Mouse (Mus musculus): ENCODE results near the gene Orai2. TPM values are rescaled to one million over a fixed set of nuclear protein-coding genes. Genes with fewer than 3 reads are reported as not detected.
"Not testable (repeated sequence)": the region's sequence is repeated elsewhere in the genome, so short reads cannot be mapped to it uniquely, and the experiment has no call there.

Orai2 gene
- polyA plus RNA-seq, 1 experiment, result 37.8 TPM

GRCm38 (mm10) chr5:136163807-136164474 lies 6.6 kb downstream of the Orai2 start:
- no peak for TF ChIP-seq FOSL1 (IDR thresholded peaks at IDR 0.05; ENCODE audit: insufficient read depth, low read length, poor library complexity, severe bottlenecking)
- TF ChIP-seq MYOG (IDR thresholded peaks at IDR 0.05; ENCODE audit: control insufficient read depth, extremely low read depth, insufficient read length), result no peak
- H3K79me3 ChIP-seq (ENCODE audit: low read depth), result peaks cover 14% of the 10 kb centered on the region
- H3K36me3 ChIP-seq (ENCODE audit: control insufficient read depth, insufficient read depth), result peaks cover 63% of the 10 kb centered on the region
- H3K27me3 ChIP-seq (ENCODE audit: control insufficient read depth, insufficient read depth, insufficient read length), result no peaks in the 10 kb centered on the region
- no peak overlapping the region for H3K4me3 ChIP-seq (ENCODE audit: insufficient read depth, poor library complexity, severe bottlenecking)
- H3K79me2 ChIP-seq (ENCODE audit: control insufficient read depth, insufficient read depth), result peaks cover 33% of the 10 kb centered on the region
- H3ac ChIP-seq (ENCODE audit: control insufficient read depth, insufficient read length, low read depth), result no peak overlapping the region

GRCm38 (mm10) chr5:136160084-136160483 lies 10.4 kb downstream of the Orai2 start:
- H3K79me2 ChIP-seq (ENCODE audit: control insufficient read depth, insufficient read depth); H3K27me3 ChIP-seq (ENCODE audit: control insufficient read depth, insufficient read depth, insufficient read length); H3ac ChIP-seq (ENCODE audit: control insufficient read depth, insufficient read length, low read depth); H3K79me3 ChIP-seq (ENCODE audit: low read depth); H3K4me3 ChIP-seq (ENCODE audit: insufficient read depth, poor library complexity, severe bottlenecking): not testable (repeated sequence)
- peaks cover 34% of the 10 kb centered on the region for H3K36me3 ChIP-seq (ENCODE audit: control insufficient read depth, insufficient read depth)

GRCm38 (mm10) chr5:136155399-136155798 lies 15.1 kb downstream of the Orai2 start:
- H3ac ChIP-seq (ENCODE audit: control insufficient read depth, insufficient read length, low read depth), result no peak overlapping the region
- no peaks in the 10 kb centered on the region for H3K79me3 ChIP-seq (ENCODE audit: low read depth)
- H3K27me3 ChIP-seq (ENCODE audit: control insufficient read depth, insufficient read depth, insufficient read length), result no peaks in the 10 kb centered on the region
- no peaks in the 10 kb centered on the region for H3K79me2 ChIP-seq (ENCODE audit: control insufficient read depth, insufficient read depth)
- TF ChIP-seq MYOG (IDR thresholded peaks at IDR 0.05; ENCODE audit: control insufficient read depth, extremely low read depth, insufficient read length), result no peak
- no peak for TF ChIP-seq MAX (IDR thresholded peaks at IDR 0.05)
- TF ChIP-seq CEBPB (IDR thresholded peaks at IDR 0.05; ENCODE audit: low read depth), result no peak
- H3K36me3 ChIP-seq (ENCODE audit: control insufficient read depth, insufficient read depth), result peaks cover 15% of the 10 kb centered on the region
- H3K4me3 ChIP-seq (ENCODE audit: insufficient read depth, poor library complexity, severe bottlenecking), result no peak overlapping the region

GRCm38 (mm10) chr5:136152365-136152764 lies 18.1 kb downstream of the Orai2 start:
- Histone ChIP-seq H3K79me3 (ENCODE audit: low read depth) (no peaks in the 10 kb centered on the region), H3K27me3 (ENCODE audit: control insufficient read depth, insufficient read depth, insufficient read length) (no peaks in the 10 kb centered on the region), H3K4me3 (ENCODE audit: insufficient read depth, poor library complexity, severe bottlenecking) (no peak overlapping the region), H3K79me2 (ENCODE audit: control insufficient read depth, insufficient read depth) (no peaks in the 10 kb centered on the region), H3ac (ENCODE audit: control insufficient read depth, insufficient read length, low read depth) (no peak overlapping the region), H3K36me3 (ENCODE audit: control insufficient read depth, insufficient read depth) (peaks cover 12% of the 10 kb centered on the region)
- TF ChIP-seq CTCF (IDR thresholded peaks at IDR 0.05; ENCODE audit: control insufficient read depth, insufficient read depth, insufficient read length), result no peak
- no peak for TF ChIP-seq CEBPB (IDR thresholded peaks at IDR 0.05; ENCODE audit: low read depth)
- no peak for TF ChIP-seq USF1 (IDR thresholded peaks at IDR 0.05; ENCODE audit: low read depth)
- TF ChIP-seq MYOG (IDR thresholded peaks at IDR 0.05; ENCODE audit: control insufficient read depth, extremely low read depth, insufficient read length), result no peak
- no peak for TF ChIP-seq FOSL1 (IDR thresholded peaks at IDR 0.05; ENCODE audit: insufficient read depth, low read length, poor library complexity, severe bottlenecking)
- TF ChIP-seq MYOD1 (IDR thresholded peaks at IDR 0.05; ENCODE audit: control insufficient read depth, insufficient read length, low read depth), result no peak
- no peak for TF ChIP-seq MAX (IDR thresholded peaks at IDR 0.05)

GRCm38 (mm10) chr5:136149134-136149576 lies 21.4 kb downstream of the Orai2 start:
- not testable (repeated sequence) for H3K27me3 ChIP-seq (ENCODE audit: control insufficient read depth, insufficient read depth, insufficient read length); H3K79me3 ChIP-seq (ENCODE audit: low read depth); H3ac ChIP-seq (ENCODE audit: control insufficient read depth, insufficient read length, low read depth); H3K36me3 ChIP-seq (ENCODE audit: control insufficient read depth, insufficient read depth); H3K79me2 ChIP-seq (ENCODE audit: control insufficient read depth, insufficient read depth); H3K4me3 ChIP-seq (ENCODE audit: insufficient read depth, poor library complexity, severe bottlenecking)
- TF ChIP-seq MYOD1 (IDR thresholded peaks at IDR 0.05; ENCODE audit: control insufficient read depth, insufficient read length, low read depth), result peak; percentile 73

GRCm38 (mm10) chr5:136147704-136148103 lies 22.8 kb downstream of the Orai2 start:
- H3K36me3 ChIP-seq (ENCODE audit: control insufficient read depth, insufficient read depth), result no peaks in the 10 kb centered on the region
- H3ac ChIP-seq (ENCODE audit: control insufficient read depth, insufficient read length, low read depth), result no peak overlapping the region
- no peak overlapping the region for H3K4me3 ChIP-seq (ENCODE audit: insufficient read depth, poor library complexity, severe bottlenecking)
- H3K79me3 ChIP-seq (ENCODE audit: low read depth), result no peaks in the 10 kb centered on the region
- H3K27me3 ChIP-seq (ENCODE audit: control insufficient read depth, insufficient read depth, insufficient read length), result no peaks in the 10 kb centered on the region
- H3K79me2 ChIP-seq (ENCODE audit: control insufficient read depth, insufficient read depth), result no peaks in the 10 kb centered on the region
- TF ChIP-seq CEBPB (IDR thresholded peaks at IDR 0.05; ENCODE audit: low read depth) (no peak), MAX (IDR thresholded peaks at IDR 0.05) (no peak), FOSL1 (IDR thresholded peaks at IDR 0.05; ENCODE audit: insufficient read depth, low read length, poor library complexity, severe bottlenecking) (no peak), MYOG (IDR thresholded peaks at IDR 0.05; ENCODE audit: control insufficient read depth, extremely low read depth, insufficient read length) (no peak), MYOD1 (IDR thresholded peaks at IDR 0.05; ENCODE audit: control insufficient read depth, insufficient read length, low read depth) (no peak), CTCF (IDR thresholded peaks at IDR 0.05; ENCODE audit: control insufficient read depth, insufficient read depth, insufficient read length) (no peak), USF1 (IDR thresholded peaks at IDR 0.05; ENCODE audit: low read depth) (no peak)

All from C2C12 (cell line).